Mouse (Mus musculus) erythroid progenitor cell, adult 5-6 weeks (primary cell): ENCODE measurements around the gene Cdkn1c. TPM values are rescaled to one million over a fixed set of nuclear protein-coding genes. Genes with fewer than 3 reads are reported as not detected.

Experiments used
- ATAC-seq: replicated peaks from 2 replicates; pipeline ENCODE4 v1.8.0; 2016; ENCODE audit warnings: moderate number of reproducible peaks, mild to moderate bottlenecking, moderate TSS enrichment, inconsistent platforms; ENCODE audit not compliant: poor library complexity, low FRiP score, severe bottlenecking
- total RNA-seq, 2 experiments: library from RNA; stranded (forward) in 1 of 2; stranded (reverse) in 1 of 2; fragments of 150-400 nt in 1 of 2; fragments of 186-747, 209-891 nt in 1 of 2; gene quantifications; 2 replicates each; pipeline versions ENCODE4 v1.2.3 to v1.2.4; 2015 to 2017; ENCODE audit warnings: low replicate concordance in 2 of 2

Cdkn1c gene
- total RNA-seq, 2 experiments from 2014 or later = not detected

- no peak for ATAC-seq
Measured at GRCm38 (mm10) chr7:143438965-143439364, 21.9 kb downstream of the Cdkn1c start.

- ATAC-seq = no peak
Measured at GRCm38 (mm10) chr7:143437894-143438581, 22.8 kb downstream of the Cdkn1c start.

- ATAC-seq = no peak
Measured at GRCm38 (mm10) chr7:143437231-143437893, 23.5 kb downstream of the Cdkn1c start.

GRCm38 (mm10) chr7:143433331-143433730, 27.5 kb downstream of the Cdkn1c start:
- ATAC-seq = no peak

- no peak for ATAC-seq
Measured at GRCm38 (mm10) chr7:143432631-143433030, 28.2 kb downstream of the Cdkn1c start.

GRCm38 (mm10) chr7:143428814-143429499, 31.9 kb downstream of the Cdkn1c start:
- ATAC-seq = no peak

GRCm38 (mm10) chr7:143428142-143428813, 32.6 kb downstream of the Cdkn1c start:
- ATAC-seq = no peak

- ATAC-seq = no peak
Measured at GRCm38 (mm10) chr7:143419585-143420160, 41.2 kb downstream of the Cdkn1c start.

- no peak for ATAC-seq
Measured at GRCm38 (mm10) chr7:143417875-143418274, 43.0 kb downstream of the Cdkn1c start.

GRCm38 (mm10) chr7:143416406-143416805, 44.4 kb downstream of the Cdkn1c start:
- no peak for ATAC-seq

- ATAC-seq = no peak
Measured at GRCm38 (mm10) chr7:143415070-143415469, 45.8 kb downstream of the Cdkn1c start.

- ATAC-seq = no peak
Measured at GRCm38 (mm10) chr7:143412606-143413005, 48.2 kb downstream of the Cdkn1c start.

- no peak for ATAC-seq
Measured at GRCm38 (mm10) chr7:143408615-143409021, 52.2 kb downstream of the Cdkn1c start.

Other genes starting within 250 kb of the Cdkn1c start
- not detected in 2 replicates for gene Slc22a18, start 12.7 kb upstream of the Cdkn1c start, total RNA-seq (2015; ENCODE audit: low replicate concordance)
- gene Slc22a18, start 12.7 kb upstream of the Cdkn1c start, total RNA-seq (2017; ENCODE audit: low replicate concordance) = not detected in 2 replicates
- gene Phlda2, start 42.1 kb upstream of the Cdkn1c start, total RNA-seq (2015; ENCODE audit: low replicate concordance) = not detected in 2 replicates
- not detected in 2 replicates for gene Phlda2, start 42.1 kb upstream of the Cdkn1c start, total RNA-seq (2017; ENCODE audit: low replicate concordance)
- gene Nap1l4, start 88.1 kb upstream of the Cdkn1c start, total RNA-seq (2015; ENCODE audit: low replicate concordance) = 114 and 120 TPM in 2 replicates
- gene Nap1l4, start 88.1 kb upstream of the Cdkn1c start, total RNA-seq (2017; ENCODE audit: low replicate concordance) = 158 and 165 TPM in 2 replicates
- gene Cars, start 139.0 kb upstream of the Cdkn1c start, total RNA-seq (2015; ENCODE audit: low replicate concordance) = 139 and 184 TPM in 2 replicates
- 212 and 322 TPM in 2 replicates for gene Cars, start 139.0 kb upstream of the Cdkn1c start, total RNA-seq (2017; ENCODE audit: low replicate concordance)
- 5.0 and 5.9 TPM in 2 replicates for gene Tnfrsf26, start 167.7 kb upstream of the Cdkn1c start, total RNA-seq (2015; ENCODE audit: low replicate concordance)
- 0.51 and 1.7 TPM in 2 replicates for gene Tnfrsf26, start 167.7 kb upstream of the Cdkn1c start, total RNA-seq (2017; ENCODE audit: low replicate concordance)
- 1.7 and 16.6 TPM in 2 replicates for gene Tnfrsf22, start 188.6 kb upstream of the Cdkn1c start, total RNA-seq (2015; ENCODE audit: low replicate concordance)
- gene Tnfrsf22, start 188.6 kb upstream of the Cdkn1c start, total RNA-seq (2017; ENCODE audit: low replicate concordance) = not detected in 2 replicates
- gene Tnfrsf23, start 224.8 kb upstream of the Cdkn1c start, total RNA-seq (2015; ENCODE audit: low replicate concordance) = 2.5 TPM in 1 of 2 replicates, not detected in the other
- gene Tnfrsf23, start 224.8 kb upstream of the Cdkn1c start, total RNA-seq (2017; ENCODE audit: low replicate concordance) = 0.30 TPM in 1 of 2 replicates, not detected in the other